Mouse (Mus musculus) C2C12 (cell line): Measurements from ENCODE around the gene Kdm5c.

Source experiments
- CTCF ChIP-seq: IDR thresholded peaks from one replicate; pipeline ENCODE4 v1.5.1; 2011; ENCODE audit not compliant: control insufficient read depth, insufficient read depth, insufficient read length
- FOSL1 ChIP-seq: IDR thresholded peaks from one replicate; pipeline ENCODE4 v1.8.0; 2011; ENCODE audit warnings: mild to moderate bottlenecking, low read length; ENCODE audit not compliant: poor library complexity, insufficient read depth, severe bottlenecking
- USF1 ChIP-seq: IDR thresholded peaks from one replicate; pipeline ENCODE4 v1.6.1; 2011; ENCODE audit warnings: low read depth, mild to moderate bottlenecking, control low read depth, moderate library complexity

DNA sequence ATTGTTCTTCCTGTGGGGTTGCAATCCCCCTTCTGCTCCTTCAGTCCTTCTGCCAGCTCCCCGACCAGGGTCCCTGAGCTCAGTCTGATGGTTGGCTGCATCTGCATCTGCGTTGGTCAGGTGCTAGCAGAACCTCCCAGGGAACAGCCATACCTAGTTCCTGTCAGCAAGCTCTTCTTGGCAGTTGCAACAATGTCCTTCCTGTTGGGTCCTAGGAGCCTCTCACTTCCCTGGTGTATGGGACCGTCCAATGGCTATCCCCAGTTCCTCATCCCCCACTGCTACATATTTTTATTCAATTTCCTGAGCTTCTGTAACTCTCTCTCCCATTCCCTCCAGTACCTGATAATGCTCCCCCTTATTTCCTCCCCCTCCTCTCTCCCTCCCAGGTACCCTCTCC, 51.9 kb downstream of the Kdm5c start:
- TF ChIP-seq CTCF (no peak), FOSL1 (no peak), USF1 (no peak)
